ENCODE assay signal across 12 mouse cellular contexts in the genomic region with DNA sequence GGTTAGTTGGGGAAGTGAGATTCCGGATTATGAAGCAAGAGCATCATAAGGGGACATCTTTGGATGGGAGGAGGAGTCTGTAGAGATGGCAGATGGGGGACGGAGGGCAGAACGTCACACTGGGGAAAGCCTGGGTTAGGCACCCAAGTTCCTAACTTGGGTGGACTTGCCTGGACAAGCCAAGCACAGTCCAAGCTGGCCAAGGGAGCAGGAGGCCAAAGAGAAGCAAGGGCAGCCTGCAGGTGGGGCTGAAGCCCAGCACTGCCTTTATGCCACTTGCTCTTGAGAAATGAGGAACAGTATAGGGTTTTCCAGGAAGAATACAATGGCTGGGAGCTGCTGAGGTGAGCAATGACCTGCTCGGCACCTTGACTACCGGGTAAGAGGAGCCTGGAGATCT. TPM values are rescaled to one million over a fixed set of nuclear protein-coding genes. Genes with fewer than 3 reads are reported as not detected.
"Had no signal": no experiment of that assay in that cellular context is flagged by ENCODE, and none has a peak within 500 bp of the region (broad histone marks: within the 10 kb centered on the region; RNA-seq: fewer than 3 reads in every experiment).

No protein-coding gene starts in this region.

- H3K4me1 ChIP-seq: neural tube, embryonic 15.5 days had no signal

- H3K9me3 ChIP-seq: limb, embryonic 12.5 days; neural tube, embryonic 15.5 days; stomach, embryonic 15.5 days had no signal

- DNase-seq: kidney, adult 11 months; kidney, adult 9 months; lung, adult 18-20 months; midbrain, embryonic 14.5 days; right cerebral cortex, adult 18-20 months; right cerebral cortex, postnatal 25 days had no signal

- H3K27me3 ChIP-seq: limb, embryonic 12.5 days; neural tube, embryonic 15.5 days; stomach, embryonic 15.5 days had no signal

- H3K4me3 ChIP-seq: limb, embryonic 12.5 days; myocyte; neural tube, embryonic 15.5 days; stomach, embryonic 15.5 days had no signal

- H3K4me2 ChIP-seq: limb, embryonic 12.5 days; neural tube, embryonic 15.5 days; stomach, embryonic 15.5 days had no signal

- H3K27ac ChIP-seq: kidney, postnatal 0 days; limb, embryonic 12.5 days; liver, embryonic 14.5 days; neural tube, embryonic 15.5 days; stomach, embryonic 15.5 days had no signal

- H3K9ac ChIP-seq: limb, embryonic 12.5 days; liver, embryonic 14.5 days; neural tube, embryonic 15.5 days; stomach, embryonic 15.5 days had no signal

- H3K36me3 ChIP-seq: limb, embryonic 12.5 days; neural tube, embryonic 15.5 days; stomach, embryonic 15.5 days had no signal

RNA-seq across cellular contexts. Expression of a gene that starts 49.9 kb away (rescaled TPM):
- polyA plus RNA-seq: myocyte had no signal
